Mouse (Mus musculus): ENCODE results near the gene Auts2.

- TF ChIP-seq POLR2A (IDR thresholded peaks at IDR 0.05; ENCODE audit: insufficient read depth, low read depth, low read length) = no peak
- TF ChIP-seq EP300 (IDR thresholded peaks at IDR 0.05; ENCODE audit: insufficient read depth, low read depth, low read length) = no peak
- no peak for TF ChIP-seq CTCF (IDR thresholded peaks at IDR 0.05)
Observed at GRCm38 (mm10) chr5:131960432-131960831, 582.7 kb downstream of the Auts2 start.

All from heart, adult 2 months (tissue).